Mouse (Mus musculus): Measurements from ENCODE around the gene Filip1. TPM values are rescaled to one million over a fixed set of nuclear protein-coding genes. Genes with fewer than 3 reads are reported as not detected.

Filip1 gene
- polyA plus RNA-seq, 1 experiment = 0.92 TPM

- WGBS = 68% methylated on average over 6 of the region's 6 CpGs
- no peaks in the 10 kb centered on the region for H3K4me1 ChIP-seq (ENCODE audit: control insufficient read depth, insufficient read depth, low read length)
- H3K4me3 ChIP-seq (replicated peaks; ENCODE audit: control insufficient read depth, low read depth, low read length) = no peak overlapping the region
- no peak overlapping the region for H3K27ac ChIP-seq (ENCODE audit: control insufficient read depth, insufficient read depth, low read depth, low read length, poor library complexity)
- TF ChIP-seq POLR2A (IDR thresholded peaks at IDR 0.05; ENCODE audit: borderline replicate concordance, control insufficient read depth, low read depth, low read length) (no peak), CTCF (IDR thresholded peaks at IDR 0.05; ENCODE audit: control insufficient read depth, insufficient read depth, low read length) (no peak)
Observed at GRCm38 (mm10) chr9:79937570-79937969, 75.1 kb downstream of the Filip1 start.

- TF ChIP-seq CTCF (IDR thresholded peaks at IDR 0.05; ENCODE audit: control insufficient read depth, insufficient read depth, low read length) (no peak), POLR2A (IDR thresholded peaks at IDR 0.05; ENCODE audit: borderline replicate concordance, control insufficient read depth, low read depth, low read length) (no peak)
- 47% methylated on average over 5 of the region's 5 CpGs for WGBS
- no peaks in the 10 kb centered on the region for H3K4me1 ChIP-seq (ENCODE audit: control insufficient read depth, insufficient read depth, low read length)
- H3K4me3 ChIP-seq (replicated peaks; ENCODE audit: control insufficient read depth, low read depth, low read length) = no peak overlapping the region
- H3K27ac ChIP-seq (ENCODE audit: control insufficient read depth, insufficient read depth, low read depth, low read length, poor library complexity) = no peak overlapping the region
Observed at GRCm38 (mm10) chr9:79932578-79932977, 80.1 kb downstream of the Filip1 start.

GRCm38 (mm10) chr9:79928092-79928491 is 84.6 kb downstream of the Filip1 start:
- WGBS = 86% methylated on average over 3 of the region's 3 CpGs
- H3K4me1 ChIP-seq (ENCODE audit: control insufficient read depth, insufficient read depth, low read length) = no peaks in the 10 kb centered on the region
- no peak overlapping the region for H3K27ac ChIP-seq (ENCODE audit: control insufficient read depth, insufficient read depth, low read depth, low read length, poor library complexity)
- TF ChIP-seq POLR2A (IDR thresholded peaks at IDR 0.05; ENCODE audit: borderline replicate concordance, control insufficient read depth, low read depth, low read length) (no peak), CTCF (IDR thresholded peaks at IDR 0.05; ENCODE audit: control insufficient read depth, insufficient read depth, low read length) (no peak)
- no peak overlapping the region for H3K4me3 ChIP-seq (replicated peaks; ENCODE audit: control insufficient read depth, low read depth, low read length)

- no peak overlapping the region for H3K4me3 ChIP-seq (replicated peaks; ENCODE audit: control insufficient read depth, low read depth, low read length)
- peaks cover 1% of the 10 kb centered on the region; the same call in 1 of the 2 replicates for H3K4me1 ChIP-seq (ENCODE audit: control insufficient read depth, insufficient read depth, low read length)
- no peak overlapping the region for H3K27ac ChIP-seq (ENCODE audit: control insufficient read depth, insufficient read depth, low read depth, low read length, poor library complexity)
- TF ChIP-seq CTCF (IDR thresholded peaks at IDR 0.05; ENCODE audit: control insufficient read depth, insufficient read depth, low read length) = no peak
- TF ChIP-seq POLR2A (IDR thresholded peaks at IDR 0.05; ENCODE audit: borderline replicate concordance, control insufficient read depth, low read depth, low read length) = no peak
- WGBS = 88% methylated on average over 21 of the region's 21 CpGs
Observed at GRCm38 (mm10) chr9:79927156-79927870, 85.3 kb downstream of the Filip1 start.

GRCm38 (mm10) chr9:79926464-79927155 is 86.0 kb downstream of the Filip1 start:
- Histone ChIP-seq H3K4me1 (ENCODE audit: control insufficient read depth, insufficient read depth, low read length) (peaks cover 1% of the 10 kb centered on the region; the same call in 1 of the 2 replicates), H3K4me3 (replicated peaks; ENCODE audit: control insufficient read depth, low read depth, low read length) (no peak overlapping the region), H3K27ac (ENCODE audit: control insufficient read depth, insufficient read depth, low read depth, low read length, poor library complexity) (no peak overlapping the region)
- 84% methylated on average over 9 of the region's 9 CpGs for WGBS
- TF ChIP-seq CTCF (IDR thresholded peaks at IDR 0.05; ENCODE audit: control insufficient read depth, insufficient read depth, low read length) (no peak), POLR2A (IDR thresholded peaks at IDR 0.05; ENCODE audit: borderline replicate concordance, control insufficient read depth, low read depth, low read length) (no peak)

- 79% methylated on average over 4 of the region's 4 CpGs for WGBS
- TF ChIP-seq POLR2A (IDR thresholded peaks at IDR 0.05; ENCODE audit: borderline replicate concordance, control insufficient read depth, low read depth, low read length) (no peak), CTCF (IDR thresholded peaks at IDR 0.05; ENCODE audit: control insufficient read depth, insufficient read depth, low read length) (no peak)
- no peak overlapping the region for H3K27ac ChIP-seq (ENCODE audit: control insufficient read depth, insufficient read depth, low read depth, low read length, poor library complexity)
- H3K4me1 ChIP-seq (ENCODE audit: control insufficient read depth, insufficient read depth, low read length) = peaks cover 1% of the 10 kb centered on the region; the same call in 1 of the 2 replicates
- H3K4me3 ChIP-seq (replicated peaks; ENCODE audit: control insufficient read depth, low read depth, low read length) = no peak overlapping the region
Observed at GRCm38 (mm10) chr9:79925950-79926349, 86.7 kb downstream of the Filip1 start.

GRCm38 (mm10) chr9:79923262-79923661 is 89.4 kb downstream of the Filip1 start:
- TF ChIP-seq POLR2A (IDR thresholded peaks at IDR 0.05; ENCODE audit: borderline replicate concordance, control insufficient read depth, low read depth, low read length) (no peak), CTCF (IDR thresholded peaks at IDR 0.05; ENCODE audit: control insufficient read depth, insufficient read depth, low read length) (no peak)
- Histone ChIP-seq H3K4me1 (ENCODE audit: control insufficient read depth, insufficient read depth, low read length) (peaks cover 7% of the 10 kb centered on the region; the same call in 1 of the 2 replicates), H3K27ac (ENCODE audit: control insufficient read depth, insufficient read depth, low read depth, low read length, poor library complexity) (no peak overlapping the region), H3K4me3 (replicated peaks; ENCODE audit: control insufficient read depth, low read depth, low read length) (no peak overlapping the region)
- 64% methylated on average over 3 of the region's 3 CpGs for WGBS

- peaks cover 7% of the 10 kb centered on the region; the same call in 1 of the 2 replicates for H3K4me1 ChIP-seq (ENCODE audit: control insufficient read depth, insufficient read depth, low read length)
- no peak overlapping the region for H3K27ac ChIP-seq (ENCODE audit: control insufficient read depth, insufficient read depth, low read depth, low read length, poor library complexity)
- 64% methylated on average over 6 of the region's 6 CpGs for WGBS
- H3K4me3 ChIP-seq (replicated peaks; ENCODE audit: control insufficient read depth, low read depth, low read length) = no peak overlapping the region
- TF ChIP-seq POLR2A (IDR thresholded peaks at IDR 0.05; ENCODE audit: borderline replicate concordance, control insufficient read depth, low read depth, low read length) = no peak
Observed at GRCm38 (mm10) chr9:79922493-79922760, 90.2 kb downstream of the Filip1 start.

Data from bone marrow, adult 2 months (tissue).